Mouse (Mus musculus) c-Kit-positive CD71-negative TER-119-negative erythroid progenitor cells, embryonic 14.5 days (primary cell): ENCODE measurements around the gene Clasrp.
A peak's percentile ranks its signal among the peaks of the same experiment; 100 is the strongest.

Experiments used
- DNase-seq: peaks from one replicate; pipeline ENCODE4 v3.0.0-alpha.2; 2013; ENCODE audit warnings: low read depth

Clasrp gene

DNA sequence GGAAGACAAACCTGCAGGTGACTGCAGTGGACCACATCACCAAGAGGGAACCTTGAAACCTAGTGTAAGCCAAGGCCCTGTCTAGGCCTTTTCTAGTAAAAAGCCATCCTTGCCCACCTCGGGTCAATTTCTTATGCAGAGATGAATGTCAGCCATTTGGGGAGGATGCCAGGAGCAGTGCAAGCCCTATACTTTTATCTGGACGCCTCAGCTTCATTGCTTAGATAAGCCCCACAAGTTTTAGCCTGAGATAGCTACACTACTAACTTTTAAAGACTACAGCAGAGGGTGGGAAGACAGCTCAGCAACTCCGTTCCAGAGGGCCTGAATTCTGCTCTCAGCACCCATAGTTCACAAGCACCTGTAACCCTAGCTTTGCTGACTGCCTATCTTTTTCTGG is 40.4 kb downstream of the Clasrp start:
- no peak for DNase-seq

GRCm38 (mm10) chr7:19562643-19563410 is 41.5 kb downstream of the Clasrp start, which contains the start of gene Ppp1r37:
Gene Ppp1r37 (minus strand): TSS chr7:19563076.
- no peak for DNase-seq

DNA sequence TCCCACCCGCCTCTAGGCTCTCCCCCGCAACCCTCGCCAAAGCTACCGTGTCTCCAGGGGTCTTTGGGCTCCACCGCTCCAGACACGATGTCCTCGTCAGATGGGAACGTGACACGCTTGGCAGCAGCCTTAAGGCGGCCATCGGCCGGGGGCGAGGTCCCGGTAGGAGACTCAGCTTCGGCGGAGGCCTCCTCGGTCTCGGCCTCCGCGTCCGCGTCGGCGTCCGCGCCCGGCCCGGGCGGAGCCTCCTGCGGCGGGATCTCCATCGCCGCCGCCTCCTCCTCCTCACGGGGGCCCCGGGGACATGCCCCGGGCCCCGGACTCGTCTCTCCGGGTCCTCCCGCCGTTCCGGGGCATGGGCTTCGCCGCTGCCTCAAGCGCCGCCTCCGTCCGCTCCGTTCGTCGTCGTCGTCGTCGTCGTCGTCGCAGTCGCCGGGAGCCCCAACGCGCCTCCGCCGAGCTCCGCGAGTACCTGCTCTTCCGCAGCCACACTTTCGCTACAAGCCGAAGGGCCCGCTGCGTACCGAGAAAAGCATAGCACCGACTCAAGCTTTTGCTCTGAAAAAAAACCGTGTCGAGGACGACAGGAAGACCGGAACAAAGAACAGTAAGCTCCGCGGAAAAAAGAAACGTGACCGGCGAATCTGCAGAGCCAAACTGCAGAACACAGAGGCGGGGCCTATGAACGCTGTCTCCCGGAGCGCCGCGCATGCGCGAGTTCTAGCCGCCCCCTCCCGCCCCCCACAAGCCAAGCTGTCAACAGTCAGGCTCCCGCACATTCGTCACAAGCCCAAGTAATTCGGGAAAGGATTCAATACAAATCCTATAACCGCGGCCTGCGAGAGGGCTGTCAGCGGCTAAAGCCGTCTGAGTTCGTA is 42.3 kb downstream of the Clasrp start:
- DNase-seq: peak; percentile 92

DNA sequence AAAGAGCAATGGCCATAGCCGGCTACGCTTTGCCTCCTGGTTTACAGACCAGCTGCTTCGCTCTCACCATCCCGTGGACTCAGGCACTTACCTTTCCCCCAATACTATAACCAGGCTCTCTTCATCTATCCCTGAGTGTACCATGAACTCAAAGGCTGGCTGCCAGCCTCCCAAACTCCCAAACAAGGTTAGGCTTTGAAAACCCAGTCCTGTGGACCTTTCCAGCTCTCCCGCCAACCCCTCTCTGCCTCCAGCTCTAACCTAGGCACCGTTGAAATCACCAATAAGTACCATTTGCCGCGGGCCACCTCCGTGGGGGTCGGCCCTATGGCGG is 42.9 kb downstream of the Clasrp start:
- DNase-seq: no peak

DNA sequence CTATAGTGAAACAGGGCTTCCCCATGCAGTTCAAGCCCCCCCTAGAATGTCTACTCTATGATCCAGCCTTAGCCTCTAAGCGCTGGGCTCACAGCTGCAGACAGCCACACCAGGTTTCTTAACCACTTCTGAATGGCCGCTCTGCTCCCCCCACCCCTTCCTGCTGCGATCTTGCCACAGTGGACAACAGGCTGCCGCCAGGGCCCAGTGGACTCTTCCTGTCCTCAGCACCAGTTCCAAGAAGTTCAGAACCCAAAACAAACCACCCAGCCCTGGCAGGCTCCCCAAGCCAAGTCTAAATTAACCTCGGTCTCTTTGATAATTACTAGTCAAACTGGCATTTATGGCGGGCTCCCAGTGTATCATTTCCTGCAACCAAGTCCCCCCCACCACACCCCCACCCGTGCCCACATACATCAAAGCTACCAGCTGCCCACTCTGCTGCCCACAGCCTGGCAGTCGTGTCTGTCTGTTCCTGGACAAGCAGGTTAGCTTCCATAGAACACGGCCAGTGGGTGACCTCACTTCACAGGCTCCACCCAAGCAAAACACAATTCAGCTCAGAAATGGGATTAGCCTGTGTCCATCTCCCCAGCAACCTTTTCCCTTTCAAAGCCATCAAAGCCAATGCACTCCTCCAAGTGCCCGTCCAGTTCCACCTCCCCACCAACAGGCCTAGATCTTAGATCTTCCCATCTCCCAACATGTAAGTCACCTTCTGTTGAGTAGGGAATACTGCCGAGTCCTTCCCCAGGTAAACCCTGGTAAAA is 43.6 kb downstream of the Clasrp start:
- no peak for DNase-seq

- DNase-seq: no peak
Measured at GRCm38 (mm10) chr7:19558965-19559364, 45.3 kb downstream of the Clasrp start.

GRCm38 (mm10) chr7:19557982-19558900 is 46.0 kb downstream of the Clasrp start:
- no peak for DNase-seq

DNA sequence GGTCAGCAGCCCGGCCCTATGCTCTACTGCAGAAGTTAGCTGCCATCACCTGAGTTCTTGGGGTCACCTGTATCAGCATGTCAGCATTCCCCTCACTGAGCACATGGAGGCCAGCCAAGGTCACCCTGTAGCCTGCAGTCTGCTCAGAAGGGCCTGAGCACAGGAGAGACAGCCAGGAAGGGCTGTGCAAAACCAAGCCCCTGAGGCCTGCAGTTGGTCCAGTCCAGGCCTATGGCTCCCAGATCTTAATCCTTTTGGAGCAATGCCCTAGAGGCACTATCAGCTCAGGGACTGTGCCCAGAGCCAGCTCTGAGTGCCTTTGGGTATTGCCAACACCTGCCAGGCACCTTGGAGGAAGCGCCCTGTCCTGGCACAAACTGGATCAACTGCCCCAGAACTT is 47.2 kb downstream of the Clasrp start:
- DNase-seq: no peak

DNA sequence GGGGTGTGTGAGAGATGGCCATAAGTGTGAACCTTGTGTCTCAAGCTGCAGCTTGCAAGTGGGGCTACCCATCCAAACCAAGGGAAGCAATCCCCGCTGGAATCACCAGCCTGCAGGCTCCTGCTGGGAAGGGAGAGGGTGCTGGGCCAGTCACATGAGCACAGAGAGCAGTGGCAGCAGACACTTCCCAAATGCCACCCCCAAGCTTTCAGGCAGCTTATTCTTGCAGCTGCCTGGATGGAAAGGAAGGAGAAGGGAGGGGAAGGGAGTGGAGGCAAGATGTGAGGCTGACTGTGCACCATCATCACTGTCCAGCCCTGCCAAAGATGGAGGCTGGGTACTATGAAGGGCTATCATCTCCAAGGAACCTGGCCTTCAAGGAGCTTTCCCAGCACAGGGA is 50.1 kb downstream of the Clasrp start:
- no peak for DNase-seq

- no peak for DNase-seq
Measured at GRCm38 (mm10) chr7:19552443-19552842, 51.8 kb downstream of the Clasrp start.

- no peak for DNase-seq
Measured at GRCm38 (mm10) chr7:19551634-19552033, 52.7 kb downstream of the Clasrp start.

GRCm38 (mm10) chr7:19549394-19549793 is 54.9 kb downstream of the Clasrp start:
- no peak for DNase-seq

DNA sequence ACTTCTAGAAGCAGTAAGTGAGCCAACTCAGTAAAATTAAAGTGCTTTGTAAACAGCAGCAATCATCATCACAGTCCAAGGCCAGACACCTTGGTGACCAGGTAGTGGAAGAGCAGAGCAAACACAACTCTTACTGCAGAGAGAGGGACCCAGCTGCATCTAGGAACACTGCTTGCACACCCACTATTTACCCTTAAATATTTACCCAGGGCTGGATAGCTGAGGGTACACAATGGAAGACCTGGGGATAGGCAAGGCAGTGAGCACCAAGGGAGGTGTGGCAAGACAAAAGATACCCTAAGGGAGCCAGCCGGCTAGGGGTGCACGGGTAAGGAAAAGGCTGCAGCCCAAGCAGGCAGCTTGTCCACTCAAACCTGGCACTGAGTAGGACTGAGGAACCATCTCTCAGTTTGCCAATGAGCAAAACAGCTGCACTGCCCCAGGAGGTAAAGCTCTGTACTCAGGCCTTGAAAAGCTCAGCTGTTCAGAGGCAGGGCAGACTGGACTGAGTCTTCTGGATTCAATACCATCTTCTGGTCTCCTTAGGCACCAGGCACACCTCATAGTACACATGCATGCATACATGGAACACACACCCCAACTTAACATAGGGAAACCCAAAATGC is 56.8 kb downstream of the Clasrp start:
- no peak for DNase-seq

DNA sequence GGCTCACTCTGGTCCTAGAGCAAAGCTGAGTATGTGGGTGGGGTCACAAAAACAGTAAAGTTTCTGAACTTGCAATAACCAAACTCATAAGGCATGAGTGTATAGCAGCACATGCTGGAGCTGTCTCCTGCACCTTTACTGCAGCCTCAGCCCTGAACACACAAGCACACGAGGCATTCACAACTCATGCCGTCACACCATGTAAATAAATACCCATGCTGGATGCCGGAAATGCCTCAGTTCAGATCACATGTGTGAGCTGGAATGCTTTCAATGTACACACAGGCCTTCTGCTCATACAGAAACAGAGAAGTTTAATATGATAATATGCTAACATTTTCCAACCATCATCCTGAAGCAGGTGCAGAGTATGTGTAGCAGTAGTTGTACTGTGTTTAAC is 58.3 kb downstream of the Clasrp start:
- DNase-seq: no peak

- DNase-seq: no peak
Measured at GRCm38 (mm10) chr7:19543584-19543983, 60.7 kb downstream of the Clasrp start.

DNA sequence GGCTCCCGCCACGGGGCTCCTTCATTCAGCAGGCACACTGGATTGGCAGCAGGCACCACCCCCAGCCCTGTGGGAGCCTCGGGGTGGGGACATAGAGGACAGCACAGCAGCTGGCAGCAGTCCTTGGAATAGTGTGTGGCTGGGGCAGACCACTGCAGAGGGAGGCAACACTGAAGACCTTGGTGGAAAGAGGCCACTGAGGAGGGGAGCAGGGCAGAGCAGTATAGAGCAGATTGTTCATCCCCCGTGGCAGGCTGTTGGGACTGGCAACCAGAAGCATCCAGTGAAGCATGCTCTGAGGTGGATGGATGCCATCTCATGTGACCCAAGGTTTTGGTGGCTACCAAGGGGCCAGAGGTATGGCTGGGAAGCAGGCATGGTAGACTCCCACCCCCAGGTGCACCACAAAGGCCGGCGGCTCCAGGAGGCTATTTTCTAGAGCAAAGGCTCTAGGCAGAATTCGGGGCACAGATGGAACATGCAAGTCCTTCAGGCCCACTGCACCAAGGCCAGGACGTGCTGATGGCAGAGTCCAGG is 62.1 kb downstream of the Clasrp start:
- no peak for DNase-seq

DNA sequence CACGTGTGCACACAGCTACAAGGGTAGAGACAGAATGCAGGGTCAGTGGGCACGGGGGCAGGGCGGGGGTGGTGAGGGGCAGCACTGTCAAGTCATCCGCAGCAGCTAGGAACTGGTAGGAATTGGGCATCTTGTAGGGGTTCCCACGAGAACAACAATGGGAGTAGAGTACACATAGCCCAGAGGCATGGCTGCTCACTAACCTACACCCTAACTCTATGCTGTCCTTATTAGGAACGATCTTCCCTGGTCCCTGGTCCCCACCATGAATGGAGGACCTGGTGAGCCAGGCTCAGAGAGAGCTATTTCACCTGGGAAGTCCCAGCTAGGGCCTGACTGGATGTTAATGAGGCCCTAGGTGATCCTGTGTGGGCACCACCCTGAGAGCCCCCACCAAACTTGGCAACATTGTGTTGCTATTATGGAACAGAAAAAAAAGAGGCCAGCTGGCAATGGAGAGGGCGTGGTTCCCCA is 62.6 kb downstream of the Clasrp start:
- no peak for DNase-seq

DNA sequence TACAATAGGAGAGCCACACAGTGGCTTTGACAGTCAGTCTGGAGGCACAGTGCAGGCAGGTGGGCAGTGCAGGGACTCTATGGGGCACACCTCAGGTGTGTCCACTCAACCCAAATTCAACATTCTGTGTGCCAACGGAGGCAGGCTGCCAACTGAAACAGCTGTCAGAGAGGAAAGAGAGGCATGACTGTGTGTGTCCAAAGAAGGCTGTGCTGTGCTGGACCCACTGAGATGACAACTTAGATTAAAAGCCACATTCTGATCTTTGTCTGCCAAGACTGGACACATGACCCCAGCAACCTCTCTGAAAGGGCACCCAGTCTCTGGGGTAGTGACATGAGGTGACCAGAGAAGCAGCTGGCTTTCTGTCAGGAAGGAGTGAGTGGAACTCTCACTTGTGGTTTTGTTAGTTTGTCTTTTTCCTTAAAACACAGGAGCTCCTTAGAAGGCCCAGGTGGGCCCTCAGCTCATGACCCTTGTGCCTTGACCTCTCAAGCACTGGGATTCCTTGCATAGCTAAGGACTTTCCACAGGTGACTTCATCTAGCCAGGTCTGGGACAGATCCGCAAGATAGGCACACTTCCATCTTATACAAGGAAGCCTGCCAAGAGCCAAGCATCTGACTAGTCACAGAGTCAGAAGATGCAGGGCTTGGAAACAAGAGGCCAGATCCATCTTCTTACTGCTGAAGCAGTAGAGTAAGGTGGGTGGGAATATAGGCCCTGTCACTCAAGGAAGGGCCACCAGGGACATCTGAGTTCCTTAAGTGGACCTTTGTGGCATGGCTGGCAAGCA is 63.3 kb downstream of the Clasrp start:
- DNase-seq: no peak

- DNase-seq: no peak
Measured at GRCm38 (mm10) chr7:19534676-19535075, 69.6 kb downstream of the Clasrp start.

GRCm38 (mm10) chr7:19532240-19532639 is 72.0 kb downstream of the Clasrp start:
- no peak for DNase-seq
